Mouse (Mus musculus): ENCODE results near the gene Olfr125.

DNA sequence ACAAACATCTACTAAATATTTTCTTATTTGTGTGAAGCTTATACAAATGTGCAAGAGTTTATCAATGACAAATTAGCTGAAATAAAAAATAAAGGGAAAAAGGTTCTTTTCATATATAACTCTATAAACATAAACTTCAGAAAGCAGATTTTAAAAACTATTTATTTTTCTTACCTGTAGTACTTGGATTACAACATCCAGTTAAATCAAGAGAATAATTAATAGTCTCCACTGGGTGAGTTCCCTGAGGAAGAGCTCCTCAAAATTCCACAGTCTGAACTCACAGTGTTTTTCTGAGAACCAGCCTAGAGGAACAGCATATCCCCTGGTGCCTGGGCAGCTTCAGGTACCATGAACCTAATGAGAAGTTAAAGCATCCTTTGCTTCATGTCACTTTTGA, at the start of gene Olfr125:
- no peak for TF ChIP-seq EP300 (IDR thresholded peaks at IDR 0.05; ENCODE audit: low read depth)
- no peak for TF ChIP-seq CTCF (IDR thresholded peaks at IDR 0.05; ENCODE audit: low read depth)
